Mouse (Mus musculus) MEL (cell line): ENCODE data around the gene Gpbar1. TPM values are rescaled to one million over a fixed set of nuclear protein-coding genes. Genes with fewer than 3 reads are reported as not detected.

Experiments
- DNase-seq: peaks from one replicate; pipeline ENCODE4 v3.0.0; 2011; ENCODE audit warnings: low read depth, low spot score
- H3K27ac ChIP-seq: 2 replicates; pipeline ENCODE4 v1.5.1; 2012; ENCODE audit warnings: low read depth, mild to moderate bottlenecking, control low read depth, low read length, moderate library complexity; ENCODE audit not compliant: control insufficient read depth
- H3K27me3 ChIP-seq, 2 experiments: fragments of 150-350 bp in 1 of 2; sonication (generic) in 1 of 2; 2 replicates each; pipeline ENCODE4 v1.6.1; 2012; ENCODE audit warnings: low read length in 2 of 2, mild to moderate bottlenecking in 2 of 2, improper control_type of control experiment in 1 of 2, moderate library complexity in 1 of 2; ENCODE audit not compliant: insufficient read depth in 2 of 2, control insufficient read depth in 1 of 2
- H3K36me3 ChIP-seq, 2 experiments: 2 replicates each; pipeline ENCODE4 v1.6.1; 2012 to 2014; ENCODE audit warnings: low read length in 2 of 2, improper control_type of control experiment in 1 of 2, inconsistent platforms in 1 of 2, mild to moderate bottlenecking in 1 of 2; ENCODE audit not compliant: insufficient read depth in 2 of 2, control insufficient read depth in 1 of 2
- H3K4me1 ChIP-seq, 2 experiments: fragments of 150-350 bp in 1 of 2; sonication (generic) in 1 of 2; 2 replicates each; pipeline ENCODE4 v1.6.1; 2012; ENCODE audit warnings: low read length in 2 of 2, improper control_type of control experiment in 1 of 2, mild to moderate bottlenecking in 1 of 2; ENCODE audit not compliant: insufficient read depth in 2 of 2, control insufficient read depth in 1 of 2
- H3K4me3 ChIP-seq, 2 experiments: fragments of 150-350 bp in 1 of 2; sonication (generic) in 1 of 2; 2 replicates each; pipeline ENCODE4 v1.5.1; 2012; ENCODE audit warnings: low read depth in 2 of 2, low read length in 2 of 2, mild to moderate bottlenecking in 2 of 2, moderate library complexity in 2 of 2, control low read depth in 1 of 2, improper control_type of control experiment in 1 of 2; ENCODE audit not compliant: control insufficient read depth in 1 of 2, insufficient read depth in 1 of 2
- H3K79me2 ChIP-seq: 2 replicates; pipeline ENCODE4 v1.6.1; 2012; ENCODE audit warnings: mild to moderate bottlenecking, low read length, moderate library complexity; ENCODE audit not compliant: control insufficient read depth, poor library complexity, insufficient read depth
- H3K9ac ChIP-seq: 2 replicates; pipeline ENCODE4 v1.6.1; 2012; ENCODE audit warnings: low read depth, mild to moderate bottlenecking, control low read depth, low read length, moderate library complexity; ENCODE audit not compliant: control insufficient read depth, poor library complexity, severe bottlenecking
- H3K9me3 ChIP-seq: fragments of 150-350 bp; sonication (generic); replicated peaks from 2 replicates; pipeline ENCODE4 v1.6.1; 2012; ENCODE audit warnings: mild to moderate bottlenecking, low read length, improper control_type of control experiment, moderate library complexity; ENCODE audit not compliant: insufficient read depth
- CHD1 ChIP-seq: IDR thresholded peaks from 2 replicates; pipeline ENCODE4 v1.6.1; 2012; ENCODE audit warnings: low read depth, mild to moderate bottlenecking, inconsistent platforms, low read length, improper control_type of control experiment
- CTCF ChIP-seq, 3 experiments: IDR thresholded peaks in 2 of 3; conservative IDR thresholded peaks in 1 of 3; 2 replicates each; pipeline ENCODE4 v1.5.1; 2011 to 2012; ENCODE audit warnings: low read length in 3 of 3, low read depth in 2 of 3, mild to moderate bottlenecking in 2 of 3, improper control_type of control experiment in 1 of 3, inconsistent platforms in 1 of 3, mixed read lengths in 1 of 3, moderate library complexity in 1 of 3; ENCODE audit not compliant: control insufficient read depth in 1 of 3, insufficient read depth in 1 of 3, poor library complexity in 1 of 3, severe bottlenecking in 1 of 3
- ETS1 ChIP-seq: IDR thresholded peaks from 2 replicates; pipeline ENCODE4 v1.6.1; 2012; ENCODE audit warnings: low read depth, mild to moderate bottlenecking, inconsistent platforms, low read length, improper control_type of control experiment, moderate library complexity
- GABPA ChIP-seq: IDR thresholded peaks from 2 replicates; pipeline ENCODE4 v1.6.1; 2012; ENCODE audit warnings: low read depth, mild to moderate bottlenecking, inconsistent platforms, low read length, improper control_type of control experiment, moderate library complexity
- JUND ChIP-seq: IDR thresholded peaks from 2 replicates; pipeline ENCODE4 v1.6.1; 2011; ENCODE audit warnings: low read depth, mild to moderate bottlenecking, improper control_type of control experiment, low read length
- KAT2A ChIP-seq: conservative IDR thresholded peaks from 2 replicates; pipeline ENCODE4 v1.6.1; 2012; ENCODE audit warnings: low read depth, low read length, improper control_type of control experiment, inconsistent platforms
- MAFK ChIP-seq: IDR thresholded peaks from 2 replicates; pipeline ENCODE4 v1.6.1; 2011; ENCODE audit warnings: low read depth, mild to moderate bottlenecking, low read length, improper control_type of control experiment, borderline replicate concordance
- MAZ ChIP-seq: IDR thresholded peaks from 2 replicates; pipeline ENCODE4 v1.6.1; 2012; ENCODE audit warnings: low read depth, mild to moderate bottlenecking, inconsistent platforms, low read length, improper control_type of control experiment
- MYC ChIP-seq: IDR thresholded peaks from 2 replicates; pipeline ENCODE4 v1.6.1; 2011; ENCODE audit warnings: low read depth, mild to moderate bottlenecking, low read length, improper control_type of control experiment, moderate library complexity
- NELFE ChIP-seq: IDR thresholded peaks from 2 replicates; pipeline ENCODE4 v1.6.1; 2011; ENCODE audit warnings: low read depth, low read length, improper control_type of control experiment
- NRF1 ChIP-seq: IDR thresholded peaks from 2 replicates; pipeline ENCODE4 v1.6.1; 2014; ENCODE audit warnings: low read depth, mild to moderate bottlenecking, inconsistent platforms, low read length, improper control_type of control experiment, moderate library complexity; ENCODE audit not compliant: poor library complexity, insufficient read depth, severe bottlenecking
- POLR2A ChIP-seq, 2 experiments: IDR thresholded peaks; 2 replicates each; pipeline ENCODE4 v1.6.1; 2011 to 2012; ENCODE audit warnings: low read length in 2 of 2, mild to moderate bottlenecking in 2 of 2, control low read depth in 1 of 2, improper control_type of control experiment in 1 of 2, low read depth in 1 of 2, moderate library complexity in 1 of 2; ENCODE audit not compliant: control insufficient read depth in 1 of 2, insufficient read depth in 1 of 2, poor library complexity in 1 of 2
- POLR2AphosphoS2 ChIP-seq: IDR thresholded peaks from 2 replicates; pipeline ENCODE4 v1.6.1; 2011; ENCODE audit warnings: low read length, improper control_type of control experiment
- POLR2AphosphoS5 ChIP-seq: IDR thresholded peaks from 2 replicates; pipeline ENCODE4 v1.6.1; 2012; ENCODE audit warnings: low read depth, borderline replicate concordance, mild to moderate bottlenecking, inconsistent platforms, low read length, moderate library complexity, mixed read lengths
- RAD21 ChIP-seq: IDR thresholded peaks from 2 replicates; pipeline ENCODE4 v1.6.1; 2011; ENCODE audit warnings: mild to moderate bottlenecking, low read depth, low read length, improper control_type of control experiment
- SMC3 ChIP-seq: IDR thresholded peaks from 2 replicates; pipeline ENCODE4 v1.6.1; 2011; ENCODE audit warnings: low read depth, low read length, improper control_type of control experiment
- UBTF ChIP-seq: IDR thresholded peaks from 2 replicates; pipeline ENCODE4 v1.6.1; 2012; ENCODE audit warnings: low read depth, mild to moderate bottlenecking, inconsistent platforms, low read length, improper control_type of control experiment, moderate library complexity, borderline replicate concordance; ENCODE audit not compliant: insufficient read depth
- USF1 ChIP-seq: IDR thresholded peaks from 2 replicates; pipeline ENCODE4 v1.6.1; 2014; ENCODE audit warnings: low read depth, mild to moderate bottlenecking, inconsistent platforms, low read length, improper control_type of control experiment, moderate library complexity
- USF2 ChIP-seq, 2 experiments: IDR thresholded peaks; 2 replicates each; pipeline ENCODE4 v1.6.1; 2011 to 2012; ENCODE audit warnings: improper control_type of control experiment in 2 of 2, low read length in 2 of 2, borderline replicate concordance in 1 of 2, inconsistent platforms in 1 of 2, low read depth in 1 of 2, mild to moderate bottlenecking in 1 of 2; ENCODE audit not compliant: insufficient read depth in 1 of 2
- ZC3H11A ChIP-seq: IDR thresholded peaks from 2 replicates; pipeline ENCODE4 v1.6.1; 2012; ENCODE audit warnings: low read depth, mild to moderate bottlenecking, inconsistent platforms, low read length, improper control_type of control experiment
- ZKSCAN1 ChIP-seq: IDR thresholded peaks from 2 replicates; pipeline ENCODE4 v1.6.1; 2012; ENCODE audit warnings: low read depth, mild to moderate bottlenecking, inconsistent platforms, low read length, improper control_type of control experiment, moderate library complexity
- ZMIZ1 ChIP-seq: IDR thresholded peaks from 2 replicates; pipeline ENCODE4 v1.6.1; 2012; ENCODE audit warnings: low read depth, mild to moderate bottlenecking, inconsistent platforms, low read length, improper control_type of control experiment, moderate library complexity
- ZNF384 ChIP-seq: IDR thresholded peaks from 2 replicates; pipeline ENCODE4 v1.6.1; 2012; ENCODE audit warnings: low read depth, mild to moderate bottlenecking, inconsistent platforms, low read length, improper control_type of control experiment
- polyA plus RNA-seq, 2 experiments: library from polyadenylated mRNA; stranded (reverse) in 1 of 2; unstranded in 1 of 2; fragments of >175 nt in 1 of 2; fragments of >200 nt in 1 of 2; gene quantifications; 2 replicates each; pipeline versions ENCODE4 v1.2.1 to v1.2.4; 2012; ENCODE audit warnings: low replicate concordance in 2 of 2, low read depth in 1 of 2; ENCODE audit not compliant: insufficient read length in 2 of 2, insufficient read depth in 1 of 2, missing spikeins in 1 of 2
- total RNA-seq: library from RNA; depleted of rRNA; stranded (reverse); fragments of 300-350 nt; gene quantifications from 2 replicates; pipeline ENCODE4 v1.2.3, GENCODE M21; 2012

The Gpbar1 gene
- total and polyA plus RNA-seq, 3 experiments, result not detected

DNA sequence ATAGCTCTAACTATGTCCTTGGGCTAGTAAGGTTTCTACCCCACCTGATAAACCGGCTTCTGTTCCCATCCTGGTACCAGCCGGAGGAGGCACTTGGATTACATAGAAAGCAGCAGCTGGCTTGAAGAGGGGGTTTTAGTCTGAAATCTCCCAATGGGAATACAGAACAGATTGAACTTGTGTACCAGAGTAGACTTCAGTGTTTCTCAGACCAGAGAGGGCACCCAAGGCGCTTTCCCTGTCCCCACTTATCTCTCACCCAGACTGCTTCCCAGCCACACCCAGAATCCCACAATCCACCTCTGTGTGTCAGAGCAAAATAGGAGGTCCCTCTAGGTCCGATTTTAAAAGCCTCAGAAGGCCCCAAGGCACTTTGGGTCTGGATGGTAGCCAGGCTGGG, 10.0 kb downstream of the Gpbar1 start:
- no peak for DNase-seq
- H3K27me3 ChIP-seq, result no peaks in the 10 kb centered on the region
- no peaks in the 10 kb centered on the region for H3K9me3 ChIP-seq
- peaks cover 0 to 2% of the 10 kb centered on the region in 2 experiments; a peak in 2 of 4 replicates for H3K36me3 ChIP-seq
- H3K4me1 ChIP-seq, result peaks cover 0 to 3% of the 10 kb centered on the region in 2 experiments; a peak in 2 of 4 replicates
- no peak overlapping the region for H3K4me3 ChIP-seq
- TF ChIP-seq POLR2A (IDR thresholded peaks at IDR 0.05; ENCODE audit: control insufficient read depth in 1 of 2, insufficient read depth in 1 of 2, low read depth in 1 of 2, low read length in 2 of 2, poor library complexity in 1 of 2), result no peak
- TF ChIP-seq CTCF (IDR thresholded peaks at IDR 0.05 in 2 of 3, conservative IDR thresholded peaks at IDR 0.05 in 1 of 3; ENCODE audit: control insufficient read depth in 1 of 3, insufficient read depth in 1 of 3, low read depth in 2 of 3, low read length in 3 of 3, poor library complexity in 1 of 3, severe bottlenecking in 1 of 3), result no peak
- no peak for TF ChIP-seq SMC3
- no peak for TF ChIP-seq RAD21
- no peak for TF ChIP-seq NELFE
- no peak for TF ChIP-seq ZKSCAN1
- no peak for TF ChIP-seq USF2 (IDR thresholded peaks at IDR 0.05; ENCODE audit: borderline replicate concordance in 1 of 2, insufficient read depth in 1 of 2, low read depth in 1 of 2, low read length in 2 of 2)
- no peak for TF ChIP-seq MYC
- TF ChIP-seq JUND, result no peak
- no peak for TF ChIP-seq GABPA
- no peak for TF ChIP-seq CHD1
- no peak for TF ChIP-seq POLR2AphosphoS5
- no peak for TF ChIP-seq ZMIZ1
- H3K9ac ChIP-seq, result no peak overlapping the region
- peaks cover 6% of the 10 kb centered on the region for H3K79me2 ChIP-seq
- no peak overlapping the region for H3K27ac ChIP-seq

DNA sequence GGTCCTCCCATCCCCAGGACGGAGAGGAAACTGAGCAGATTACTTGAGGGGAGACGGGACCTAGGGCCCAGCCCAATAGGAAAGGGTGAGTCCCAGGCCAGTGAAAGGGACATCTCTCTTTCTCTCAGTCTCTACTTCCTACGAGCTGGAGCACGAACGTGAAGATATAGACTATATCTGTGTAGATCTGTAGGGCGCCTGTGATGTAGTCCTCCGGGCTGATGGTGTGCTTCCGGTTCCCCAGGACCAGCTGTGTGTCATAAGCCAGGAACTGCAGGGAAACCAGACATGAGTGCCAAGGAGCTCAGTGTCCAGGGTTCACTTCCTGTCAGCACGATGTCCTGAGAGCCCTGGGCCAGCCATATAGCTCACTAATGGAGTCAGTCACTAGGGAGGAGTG, 10.9 kb downstream of the Gpbar1 start:
- H3K79me2 ChIP-seq, result no peaks in the 10 kb centered on the region; the same call in 1 of the 2 replicates
- H3K4me1 ChIP-seq, result no peaks in the 10 kb centered on the region; a peak in 1 of 4 replicates
- peaks cover 0 to 2% of the 10 kb centered on the region in 2 experiments; a peak in 2 of 4 replicates for H3K36me3 ChIP-seq
- DNase-seq, result no peak
- H3K27me3 ChIP-seq, result no peaks in the 10 kb centered on the region
- TF ChIP-seq CTCF (IDR thresholded peaks at IDR 0.05 in 2 of 3, conservative IDR thresholded peaks at IDR 0.05 in 1 of 3; ENCODE audit: control insufficient read depth in 1 of 3, insufficient read depth in 1 of 3, low read depth in 2 of 3, low read length in 3 of 3, poor library complexity in 1 of 3, severe bottlenecking in 1 of 3), result no peak
- no peak for TF ChIP-seq KAT2A
- no peak for TF ChIP-seq MAFK
- no peak for TF ChIP-seq SMC3
- TF ChIP-seq ZNF384, result no peak
- no peak for TF ChIP-seq JUND
- TF ChIP-seq UBTF, result no peak
- no peak for TF ChIP-seq RAD21
- TF ChIP-seq CHD1, result no peak
- no peak for TF ChIP-seq ZKSCAN1
- no peak for TF ChIP-seq USF1
- TF ChIP-seq MYC, result no peak
- no peak for TF ChIP-seq POLR2AphosphoS5
- no peak for TF ChIP-seq POLR2AphosphoS2
- TF ChIP-seq POLR2A (IDR thresholded peaks at IDR 0.05; ENCODE audit: control insufficient read depth in 1 of 2, insufficient read depth in 1 of 2, low read depth in 1 of 2, low read length in 2 of 2, poor library complexity in 1 of 2), result no peak
- TF ChIP-seq ZC3H11A, result no peak
- TF ChIP-seq NRF1, result no peak
- TF ChIP-seq MAZ, result no peak
- TF ChIP-seq ETS1, result no peak
- H3K27ac ChIP-seq, result no peak overlapping the region
- no peaks in the 10 kb centered on the region for H3K9me3 ChIP-seq
- H3K4me3 ChIP-seq, result no peak overlapping the region
- no peak overlapping the region for H3K9ac ChIP-seq
